Mouse (Mus musculus): ENCODE measurements at regions not wholly inside any gene's neighbourhood (a gene's known extent, or its start where the extent isn't known, plus 50 kb on each side); places are given as distances from the start of the nearest gene placed in this dataset.

GRCm38 (mm10) chr9:117904621-117905020 lies 135.7 kb upstream of the Azi2 start:
- Histone ChIP-seq H3K36me3 (no peaks in the 10 kb centered on the region), H3K4me1 (no peaks in the 10 kb centered on the region), H3K4me2 (no peak overlapping the region), H3K27me3 (replicated peaks) (0 out of 2 replicates have a peak, but pooled peaks cover 3% of the 10 kb centered on the region), H3K27ac (replicated peaks) (no peak overlapping the region), H3K9ac (replicated peaks) (no peak overlapping the region), H3K9me3 (replicated peaks) (no peaks in the 10 kb centered on the region), H3K4me3 (replicated peaks) (no peak overlapping the region)
- no peak for ATAC-seq (ENCODE audit: low FRiP score)
- WGBS: 89% methylated on average over 8 of the region's 8 CpGs

- Histone ChIP-seq H3K9me3 (replicated peaks) (no peaks in the 10 kb centered on the region), H3K4me1 (no peaks in the 10 kb centered on the region), H3K9ac (replicated peaks) (no peak overlapping the region), H3K4me3 (replicated peaks) (no peak overlapping the region), H3K27ac (replicated peaks) (no peak overlapping the region), H3K4me2 (no peak overlapping the region), H3K27me3 (replicated peaks) (0 out of 2 replicates have a peak, but pooled peaks cover 3% of the 10 kb centered on the region), H3K36me3 (no peaks in the 10 kb centered on the region)
- 48% methylated on average over 4 of the region's 4 CpGs for WGBS
- peak; percentile 72; the same call in 1 of the 2 replicates for ATAC-seq (ENCODE audit: low FRiP score)
Observed at GRCm38 (mm10) chr9:117903025-117903424, 137.3 kb upstream of the Azi2 start.

- ATAC-seq (ENCODE audit: low FRiP score): no peak
- Histone ChIP-seq H3K27ac (replicated peaks) (no peak overlapping the region), H3K4me1 (no peaks in the 10 kb centered on the region), H3K27me3 (replicated peaks) (0 out of 2 replicates have a peak, but pooled peaks cover 3% of the 10 kb centered on the region), H3K4me3 (replicated peaks) (no peak overlapping the region), H3K36me3 (no peaks in the 10 kb centered on the region), H3K4me2 (no peak overlapping the region), H3K9me3 (replicated peaks) (no peaks in the 10 kb centered on the region), H3K9ac (replicated peaks) (no peak overlapping the region)
- 87% methylated on average over 20 of the region's 20 CpGs for WGBS
Observed at GRCm38 (mm10) chr9:117902239-117902939, 137.9 kb upstream of the Azi2 start.

DNA sequence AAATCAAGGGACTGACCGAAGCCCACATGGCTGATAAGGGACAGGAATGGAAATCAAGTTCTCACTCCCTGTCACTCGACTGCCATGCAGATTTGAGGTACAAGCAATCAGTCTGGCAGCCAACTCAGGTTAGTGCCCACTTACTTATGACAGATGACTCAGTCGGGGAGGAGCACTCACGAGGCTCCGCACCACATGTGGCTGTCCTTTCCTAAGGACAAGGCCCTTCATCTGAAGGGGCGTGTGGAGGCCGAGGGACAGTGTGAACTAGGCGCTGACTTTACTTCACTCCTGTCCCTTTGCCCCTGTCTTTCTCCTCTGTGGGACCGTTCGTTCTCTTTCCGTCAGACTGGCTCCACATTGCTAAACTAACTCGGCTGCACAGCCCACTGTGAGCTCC lies 139.7 kb upstream of the Azi2 start:
- no peaks in the 10 kb centered on the region for H3K36me3 ChIP-seq
- 0 out of 2 replicates have a peak, but pooled peaks cover 3% of the 10 kb centered on the region for H3K27me3 ChIP-seq (replicated peaks)
- no peak overlapping the region for H3K27ac ChIP-seq (replicated peaks)
- H3K4me3 ChIP-seq (replicated peaks): no peak overlapping the region
- 91% methylated on average over 12 of the region's 12 CpGs for WGBS
- ATAC-seq (ENCODE audit: low FRiP score): no peak
- no peak overlapping the region for H3K4me2 ChIP-seq
- H3K9ac ChIP-seq (replicated peaks): no peak overlapping the region
- no peaks in the 10 kb centered on the region for H3K4me1 ChIP-seq
- no peaks in the 10 kb centered on the region for H3K9me3 ChIP-seq (replicated peaks)

DNA sequence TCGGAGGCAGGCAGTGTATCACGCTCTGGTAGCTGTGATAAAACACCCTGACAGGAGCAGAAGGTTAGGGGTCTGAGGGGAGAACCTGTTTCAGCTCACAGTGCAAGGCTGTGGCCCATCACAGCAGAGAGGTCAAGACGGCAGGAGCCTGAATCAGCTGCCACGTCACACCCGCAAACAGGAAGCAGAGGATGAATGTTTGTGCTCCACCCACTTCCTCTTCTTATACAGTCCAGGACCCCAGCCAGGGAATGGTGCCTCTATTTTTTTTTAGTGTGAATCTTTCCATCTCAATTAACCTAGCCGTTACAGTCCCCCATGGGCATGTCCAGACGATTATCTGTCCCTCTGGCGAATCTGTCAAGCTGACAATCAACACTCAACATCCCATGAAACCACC lies 143.8 kb upstream of the Azi2 start:
- WGBS: 82% methylated on average over 8 of the region's 8 CpGs
- H3K4me1 ChIP-seq: no peaks in the 10 kb centered on the region
- no peaks in the 10 kb centered on the region for H3K36me3 ChIP-seq
- H3K27me3 ChIP-seq (replicated peaks): no peaks in the 10 kb centered on the region
- no peak overlapping the region for H3K4me2 ChIP-seq
- no peak for ATAC-seq (ENCODE audit: low FRiP score)
- H3K9me3 ChIP-seq (replicated peaks): no peaks in the 10 kb centered on the region
- no peak overlapping the region for H3K4me3 ChIP-seq (replicated peaks)
- no peak overlapping the region for H3K9ac ChIP-seq (replicated peaks)
- no peak overlapping the region for H3K27ac ChIP-seq (replicated peaks)

DNA sequence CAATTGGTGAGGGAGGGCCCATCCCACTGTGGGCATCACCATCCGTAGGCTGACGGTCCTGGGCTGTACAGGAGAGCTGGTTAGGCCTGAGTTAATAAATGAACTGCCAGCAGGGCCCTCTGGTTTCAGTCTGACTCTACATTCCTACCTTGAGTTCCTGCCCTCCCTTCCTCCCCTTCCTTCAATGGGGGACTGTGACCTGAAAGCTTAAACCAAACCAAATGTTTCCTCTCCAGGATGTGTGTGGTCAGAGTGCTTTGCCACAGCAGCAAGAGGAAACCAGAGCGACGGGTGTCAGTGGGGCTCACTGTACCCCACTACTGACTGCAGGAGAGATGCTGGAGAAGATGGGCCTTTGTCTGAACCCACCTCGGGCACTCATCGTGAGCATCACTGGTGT lies 147.7 kb upstream of the Azi2 start:
- Histone ChIP-seq H3K27me3 (replicated peaks) (no peaks in the 10 kb centered on the region), H3K4me3 (replicated peaks) (no peak overlapping the region), H3K4me2 (no peak overlapping the region), H3K36me3 (no peaks in the 10 kb centered on the region), H3K9me3 (replicated peaks) (no peaks in the 10 kb centered on the region), H3K27ac (replicated peaks) (no peak overlapping the region), H3K4me1 (no peaks in the 10 kb centered on the region), H3K9ac (replicated peaks) (no peak overlapping the region)
- 88% methylated on average over 6 of the region's 6 CpGs for WGBS
- no peak for ATAC-seq (ENCODE audit: low FRiP score)

- no peaks in the 10 kb centered on the region for H3K9me3 ChIP-seq (replicated peaks)
Observed at GRCm38 (mm10) chr9:117873172-117873571, 167.1 kb upstream of the Azi2 start.

DNA sequence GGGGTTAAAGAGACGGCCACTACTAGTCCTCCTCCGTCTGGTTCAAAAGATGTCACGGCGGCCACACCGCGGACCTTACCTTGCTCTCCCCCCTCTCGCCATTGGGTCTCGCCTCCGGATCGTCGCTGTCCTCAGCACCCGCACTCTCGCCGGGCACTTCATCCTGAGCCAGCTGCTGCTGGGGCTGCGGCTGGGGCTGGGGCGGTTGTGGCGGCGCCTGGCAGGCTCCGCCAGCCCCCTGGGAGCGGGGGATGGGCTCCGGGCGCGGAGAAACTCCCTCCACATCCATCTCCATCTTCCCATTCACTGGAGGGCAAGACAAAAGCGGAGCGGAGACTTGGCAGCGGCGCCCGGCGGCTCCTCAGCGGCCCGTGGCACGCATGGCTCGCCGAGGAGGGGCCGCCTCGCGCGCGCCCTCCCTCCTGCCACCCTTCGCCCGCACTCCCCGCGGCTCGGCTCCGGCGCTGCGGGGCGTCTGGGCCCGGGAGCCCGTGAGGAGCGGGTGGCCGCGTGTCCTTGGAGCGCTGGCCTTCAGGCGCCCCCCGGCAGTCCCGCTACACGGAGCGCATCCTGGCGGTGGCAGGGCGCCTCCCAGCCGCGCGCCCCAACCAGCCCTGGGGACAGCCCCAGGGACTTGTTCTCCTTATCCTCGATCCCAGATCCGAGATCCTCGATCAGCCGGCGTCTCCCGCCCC lies 167.8 kb upstream of the Azi2 start:
- Histone ChIP-seq H3K9me3 (replicated peaks) (no peaks in the 10 kb centered on the region), H3K9ac (replicated peaks) (peak overlapping the region; percentile 77), H3K27me3 (replicated peaks) (0 out of 2 replicates have a peak, but pooled peaks cover 6% of the 10 kb centered on the region), H3K4me2 (peak overlapping the region; percentile 91), H3K4me1 (peaks cover 36% of the 10 kb centered on the region), H3K4me3 (replicated peaks) (peak overlapping the region; percentile 77), H3K36me3 (no peaks in the 10 kb centered on the region), H3K27ac (replicated peaks) (peak overlapping the region; percentile 90)
- under 1% methylated on average over 61 of the region's 70 CpGs for WGBS
- peak; percentile 85 for ATAC-seq (ENCODE audit: low FRiP score)

More at GRCm38 (mm10) chr9:117873172-117873571, 167.1 kb upstream of the Azi2 start:
- H3K9ac ChIP-seq (replicated peaks): peak overlapping the region; percentile 77
- peak overlapping the region; percentile 91 for H3K4me2 ChIP-seq
- 0 out of 2 replicates have a peak, but pooled peaks cover 6% of the 10 kb centered on the region for H3K27me3 ChIP-seq (replicated peaks)
- ATAC-seq (ENCODE audit: low FRiP score): peak; percentile 38
- peak overlapping the region; percentile 90 for H3K27ac ChIP-seq (replicated peaks)
- H3K4me3 ChIP-seq (replicated peaks): peak overlapping the region; percentile 77
- H3K4me1 ChIP-seq: peaks cover 36% of the 10 kb centered on the region
- WGBS: 33% methylated on average over 8 of the region's 8 CpGs
- H3K36me3 ChIP-seq: no peaks in the 10 kb centered on the region

GRCm38 (mm10) chr9:117872021-117872386 lies 168.3 kb upstream of the Azi2 start:
- WGBS: under 1% methylated on average over 15 of the region's 15 CpGs
- peak; percentile 80 for ATAC-seq (ENCODE audit: low FRiP score)
- H3K9me3 ChIP-seq (replicated peaks): no peaks in the 10 kb centered on the region
- peaks cover 36% of the 10 kb centered on the region for H3K4me1 ChIP-seq
- peak overlapping the region; percentile 77 for H3K4me3 ChIP-seq (replicated peaks)
- H3K9ac ChIP-seq (replicated peaks): peak overlapping the region; percentile 77
- H3K36me3 ChIP-seq: no peaks in the 10 kb centered on the region
- 0 out of 2 replicates have a peak, but pooled peaks cover 6% of the 10 kb centered on the region for H3K27me3 ChIP-seq (replicated peaks)
- peak overlapping the region; percentile 91 for H3K4me2 ChIP-seq
- peak overlapping the region; percentile 90 for H3K27ac ChIP-seq (replicated peaks)

DNA sequence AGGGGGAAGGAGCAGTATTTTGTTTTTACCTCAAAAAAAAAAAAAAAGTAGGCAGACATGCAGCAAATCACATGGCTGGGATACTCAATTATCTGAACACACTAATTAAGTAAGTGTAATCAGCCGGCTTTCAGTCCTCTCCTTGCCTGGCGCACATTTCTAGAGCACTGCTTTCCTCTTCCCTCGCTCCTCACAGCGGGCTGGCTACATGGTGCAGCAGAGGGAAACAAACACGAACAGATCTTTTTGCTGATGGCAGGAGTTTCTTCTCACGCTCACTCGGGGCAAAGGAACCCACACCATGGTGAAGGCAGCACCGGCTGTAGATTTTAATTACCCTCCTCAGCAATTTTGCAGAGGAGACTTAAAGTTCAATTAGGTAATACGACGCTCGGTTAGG lies 169.7 kb upstream of the Azi2 start:
- 26% methylated on average over 11 of the region's 11 CpGs for WGBS
- H3K27ac ChIP-seq (replicated peaks): peak overlapping the region; percentile 90; the same call in 1 of the 2 replicates

GRCm38 (mm10) chr9:117863944-117864343 lies 176.4 kb upstream of the Azi2 start:
- Histone ChIP-seq H3K4me1 (peaks cover 6% of the 10 kb centered on the region), H3K36me3 (no peaks in the 10 kb centered on the region), H3K27ac (replicated peaks) (no peak overlapping the region), H3K4me3 (replicated peaks) (no peak overlapping the region), H3K4me2 (no peak overlapping the region), H3K9me3 (replicated peaks) (no peaks in the 10 kb centered on the region), H3K27me3 (replicated peaks) (no peaks in the 10 kb centered on the region), H3K9ac (replicated peaks) (no peak overlapping the region)
- ATAC-seq (ENCODE audit: low FRiP score): no peak
- WGBS: 97% methylated on average over 3 of the region's 3 CpGs

More for the DNA sequence above, 169.7 kb upstream of the Azi2 start:
- H3K4me3 ChIP-seq (replicated peaks): peak overlapping the region; percentile 77
- peak overlapping the region; percentile 27; the same call in 1 of the 2 replicates for H3K9ac ChIP-seq (replicated peaks)
- H3K9me3 ChIP-seq (replicated peaks): no peaks in the 10 kb centered on the region
- ATAC-seq (ENCODE audit: low FRiP score): no peak
- H3K27me3 ChIP-seq (replicated peaks): 0 out of 2 replicates have a peak, but pooled peaks cover 6% of the 10 kb centered on the region
- H3K4me1 ChIP-seq: peaks cover 36% of the 10 kb centered on the region
- H3K36me3 ChIP-seq: no peaks in the 10 kb centered on the region
- H3K4me2 ChIP-seq: peak overlapping the region; percentile 91

DNA sequence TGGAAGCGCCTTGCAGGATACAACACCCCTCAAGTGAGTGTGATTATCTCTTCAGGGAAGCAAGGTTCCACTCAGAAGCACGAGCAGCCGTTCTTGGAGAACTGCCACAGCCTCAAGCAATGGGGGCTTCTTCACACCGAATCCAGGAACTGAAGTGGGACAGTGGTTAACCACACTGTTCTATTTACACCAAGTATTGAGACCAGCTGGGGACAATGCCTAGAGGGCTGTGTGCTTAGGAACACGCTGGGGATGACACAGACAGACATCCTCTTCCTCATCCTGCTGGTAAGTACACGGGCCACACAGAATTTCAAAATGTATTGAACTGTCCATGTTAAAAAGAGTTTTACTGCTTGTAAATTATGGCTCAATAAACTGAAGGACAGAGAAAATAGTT lies 177.0 kb upstream of the Azi2 start:
- Histone ChIP-seq H3K27me3 (replicated peaks) (no peaks in the 10 kb centered on the region), H3K9ac (replicated peaks) (no peak overlapping the region), H3K9me3 (replicated peaks) (no peaks in the 10 kb centered on the region), H3K36me3 (no peaks in the 10 kb centered on the region), H3K4me1 (peaks cover 12% of the 10 kb centered on the region), H3K4me3 (replicated peaks) (no peak overlapping the region), H3K27ac (replicated peaks) (no peak overlapping the region), H3K4me2 (no peak overlapping the region)
- ATAC-seq (ENCODE audit: low FRiP score): no peak
- WGBS: 77% methylated on average over 6 of the region's 6 CpGs
